Mouse (Mus musculus): ENCODE results near the gene Ndufs4. TPM values are rescaled to one million over a fixed set of nuclear protein-coding genes. Genes with fewer than 3 reads are reported as not detected.
A peak's percentile ranks its signal among the peaks of the same experiment; 100 is the strongest.

Ndufs4 gene
- polyA plus RNA-seq (2012; rRNA removed) = 11.2 and 14.2 TPM in 2 replicates

DNA sequence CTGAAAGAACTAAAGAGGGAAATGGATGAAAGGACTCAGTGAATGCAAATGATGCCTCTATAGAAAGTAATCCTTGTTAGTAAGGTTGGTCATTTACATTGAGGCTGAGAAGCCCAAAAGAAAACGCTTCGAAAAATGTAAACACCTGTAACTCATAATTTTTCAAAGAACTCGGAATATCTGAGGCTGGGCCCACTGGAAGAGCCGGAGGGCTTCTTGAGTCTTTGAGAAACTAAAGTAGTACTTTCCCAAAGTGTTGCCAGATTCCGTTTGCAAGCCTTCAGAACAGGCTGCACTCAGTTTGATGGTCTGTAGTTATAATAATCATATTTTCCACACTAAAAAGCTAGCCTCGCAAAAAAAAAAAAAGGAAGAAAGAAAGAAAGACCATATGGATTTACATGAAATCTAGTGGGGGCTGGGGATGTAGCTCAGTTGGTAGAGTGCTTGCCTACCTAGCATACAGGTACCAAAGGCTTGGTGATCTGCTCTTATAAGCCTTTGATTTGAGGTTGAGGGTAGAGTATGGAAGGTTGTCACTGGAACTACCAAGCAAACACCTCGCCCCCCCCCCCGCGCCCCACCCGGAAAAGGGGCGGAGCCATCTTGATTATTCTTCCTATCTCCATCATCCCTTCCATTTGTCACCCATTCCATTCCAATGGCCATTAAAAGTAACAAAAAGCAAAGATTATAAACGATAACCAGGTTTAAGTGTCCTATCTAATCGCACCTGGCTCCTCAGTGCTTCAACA is at the start of gene Ndufs4:
TSS of gene Ndufs4 (minus strand) at position 48 of the 755 bp plus-strand sequence.
- Histone ChIP-seq H3K36me3 (ENCODE audit: control insufficient read depth, insufficient read depth, low read length) (no peaks in the 10 kb centered on the region), H3K4me1 (ENCODE audit: control insufficient read depth, insufficient read depth, insufficient read length) (no peaks in the 10 kb centered on the region), H3K27ac (ENCODE audit: insufficient read depth, low read length) (peak within 1 kb of the TSS; percentile 61; the same call in 1 of the 2 replicates), H3K4me3 (ENCODE audit: extremely low read depth, insufficient read depth, insufficient read length) (peak within 1 kb of the TSS; percentile 96), H3K27me3 (ENCODE audit: control insufficient read depth, insufficient read depth, low read length) (peaks cover 2% of the 10 kb centered on the region; the same call in 1 of the 2 replicates)
- no peak for DNase-seq (ENCODE audit: low read depth in 1 of 2, low spot score in 2 of 2)
- 49% methylated on average over 13 of the region's 13 CpGs for WGBS
- no peak for TF ChIP-seq CTCF (IDR thresholded peaks at IDR 0.05; ENCODE audit: extremely low read depth, insufficient read depth, insufficient read length, insufficient replicate concordance)
- no peak for TF ChIP-seq POLR2A (IDR thresholded peaks at IDR 0.05; ENCODE audit: low read depth, low read length)

DNA sequence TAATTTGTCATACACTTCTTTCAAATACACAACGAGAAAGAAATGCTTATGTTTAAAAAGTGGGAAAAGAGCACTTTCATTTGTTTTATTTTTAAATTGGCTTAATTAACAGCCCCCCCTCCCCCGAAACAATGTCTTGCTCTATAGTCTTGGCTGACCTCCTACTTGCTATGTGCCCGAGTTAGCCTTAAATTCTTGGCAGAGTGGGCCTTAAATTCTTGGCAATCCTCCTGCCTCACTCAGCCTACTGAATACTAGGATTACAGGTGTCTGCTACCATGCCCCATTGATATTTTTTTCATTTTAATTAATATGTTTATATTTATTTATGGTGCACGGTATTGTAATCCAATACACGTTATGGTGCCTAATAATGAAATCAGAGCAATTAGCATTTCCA is 44.4 kb upstream of the Ndufs4 start:
- Histone ChIP-seq H3K4me1 (ENCODE audit: control insufficient read depth, insufficient read depth, insufficient read length) (no peaks in the 10 kb centered on the region), H3K27me3 (ENCODE audit: control insufficient read depth, insufficient read depth, low read length) (no peaks in the 10 kb centered on the region), H3K27ac (ENCODE audit: insufficient read depth, low read length) (no peak overlapping the region), H3K36me3 (ENCODE audit: control insufficient read depth, insufficient read depth, low read length) (no peaks in the 10 kb centered on the region), H3K4me3 (ENCODE audit: extremely low read depth, insufficient read depth, insufficient read length) (no peak overlapping the region)
- 87% methylated on average over 5 of the region's 5 CpGs for WGBS
- TF ChIP-seq CTCF (IDR thresholded peaks at IDR 0.05; ENCODE audit: extremely low read depth, insufficient read depth, insufficient read length, insufficient replicate concordance) = no peak
- DNase-seq (ENCODE audit: low read depth in 1 of 2, low spot score in 2 of 2) = no peak

DNA sequence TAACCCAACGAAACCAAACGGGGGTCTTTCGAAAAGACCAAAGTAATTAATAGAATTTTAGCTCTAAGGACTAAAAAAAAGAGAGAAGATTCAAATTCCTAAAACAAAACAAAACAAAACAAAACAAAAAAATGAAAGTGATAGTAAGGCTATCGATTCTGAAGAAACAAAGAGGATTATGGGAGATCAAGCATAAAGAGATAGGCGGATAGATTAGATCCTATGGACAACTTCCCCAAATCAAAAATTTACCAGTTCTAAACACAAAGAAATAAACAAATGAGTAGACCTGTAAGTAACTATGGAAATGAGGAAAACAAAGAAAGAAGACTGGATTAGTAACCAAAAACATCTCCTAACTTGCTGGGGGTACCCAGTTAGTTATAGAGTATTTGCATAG is 37.2 kb upstream of the Ndufs4 start:
- no peak overlapping the region for H3K4me3 ChIP-seq (ENCODE audit: extremely low read depth, insufficient read depth, insufficient read length)
- TF ChIP-seq POLR2A (IDR thresholded peaks at IDR 0.05; ENCODE audit: low read depth, low read length) (no peak), CTCF (IDR thresholded peaks at IDR 0.05; ENCODE audit: extremely low read depth, insufficient read depth, insufficient read length, insufficient replicate concordance) (no peak)
- H3K27ac ChIP-seq (ENCODE audit: insufficient read depth, low read length) = no peak overlapping the region
- no peaks in the 10 kb centered on the region for H3K27me3 ChIP-seq (ENCODE audit: control insufficient read depth, insufficient read depth, low read length)
- H3K4me1 ChIP-seq (ENCODE audit: control insufficient read depth, insufficient read depth, insufficient read length) = no peaks in the 10 kb centered on the region
- no peaks in the 10 kb centered on the region for H3K36me3 ChIP-seq (ENCODE audit: control insufficient read depth, insufficient read depth, low read length)
- no peak for DNase-seq (ENCODE audit: low read depth in 1 of 2, low spot score in 2 of 2)
- 95% methylated on average over 5 of the region's 5 CpGs for WGBS

DNA sequence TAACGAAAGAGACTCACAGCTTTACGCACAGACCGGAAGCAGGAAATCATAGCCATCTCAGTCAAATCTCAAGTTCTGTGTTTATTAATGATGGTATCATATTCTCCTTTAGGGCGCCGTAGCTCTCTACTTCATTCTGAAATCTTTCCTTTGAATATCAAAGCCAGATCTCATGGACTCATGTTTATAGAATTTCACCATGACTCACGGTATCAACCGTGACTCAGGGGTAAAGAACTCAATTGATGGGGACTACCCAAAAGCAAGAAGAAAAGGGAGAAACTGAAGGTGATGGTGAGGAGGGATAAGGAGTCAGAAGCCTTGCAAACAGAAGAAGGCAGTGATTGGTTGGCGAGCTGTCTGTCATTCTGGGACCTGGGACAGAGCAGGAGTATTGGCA is 32.2 kb upstream of the Ndufs4 start:
- Histone ChIP-seq H3K27ac (ENCODE audit: insufficient read depth, low read length) (no peak overlapping the region), H3K4me3 (ENCODE audit: extremely low read depth, insufficient read depth, insufficient read length) (no peak overlapping the region), H3K36me3 (ENCODE audit: control insufficient read depth, insufficient read depth, low read length) (no peaks in the 10 kb centered on the region), H3K27me3 (ENCODE audit: control insufficient read depth, insufficient read depth, low read length) (no peaks in the 10 kb centered on the region), H3K4me1 (ENCODE audit: control insufficient read depth, insufficient read depth, insufficient read length) (no peaks in the 10 kb centered on the region)
- DNase-seq (ENCODE audit: low read depth in 1 of 2, low spot score in 2 of 2) = no peak
- WGBS = 73% methylated on average over 8 of the region's 8 CpGs
- TF ChIP-seq CTCF (IDR thresholded peaks at IDR 0.05; ENCODE audit: extremely low read depth, insufficient read depth, insufficient read length, insufficient replicate concordance) (no peak), POLR2A (IDR thresholded peaks at IDR 0.05; ENCODE audit: low read depth, low read length) (no peak)

DNA sequence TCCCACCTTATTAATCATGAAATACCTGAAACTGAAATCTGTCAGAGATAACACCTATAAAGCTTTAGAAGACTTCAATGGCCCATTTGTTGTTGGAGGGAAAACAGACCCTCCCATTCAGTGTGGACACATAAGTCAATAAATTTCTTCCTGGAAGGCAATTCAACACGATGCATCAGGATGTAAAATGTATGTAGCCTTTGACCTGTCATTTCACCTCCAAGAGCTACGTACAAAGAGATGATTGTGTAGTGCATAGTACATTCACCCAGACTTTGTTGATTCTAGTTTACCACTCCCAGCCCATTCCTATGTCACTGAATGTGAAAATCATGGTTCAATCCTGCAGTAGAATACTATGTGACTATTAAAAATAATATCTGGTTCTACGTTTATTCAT is 31.3 kb upstream of the Ndufs4 start:
- 84% methylated on average over 3 of the region's 3 CpGs for WGBS
- H3K4me1 ChIP-seq (ENCODE audit: control insufficient read depth, insufficient read depth, insufficient read length) = no peaks in the 10 kb centered on the region

DNA sequence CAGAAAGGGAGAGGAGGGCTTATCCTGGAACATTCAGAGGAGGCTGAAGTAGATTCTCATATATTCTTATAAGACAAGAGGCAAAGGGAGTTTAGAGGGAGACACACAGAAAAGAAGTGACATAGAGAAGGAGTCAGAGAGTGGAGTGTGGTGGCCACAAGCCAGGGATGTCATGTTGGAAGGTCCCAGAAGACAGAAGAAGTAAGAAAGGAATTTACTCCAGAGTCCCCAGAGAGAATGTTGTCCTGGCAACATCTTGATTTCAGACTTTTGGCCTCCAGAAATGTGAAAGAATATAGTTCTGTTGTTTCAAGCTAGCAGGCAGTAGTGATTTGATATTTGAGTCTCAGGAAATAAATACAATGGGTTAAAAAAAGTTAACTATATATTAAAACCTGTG is 24.3 kb upstream of the Ndufs4 start:
- DNase-seq (ENCODE audit: low read depth in 1 of 2, low spot score in 2 of 2) = no peak
- no peak overlapping the region for H3K4me3 ChIP-seq (ENCODE audit: extremely low read depth, insufficient read depth, insufficient read length)
- no peaks in the 10 kb centered on the region for H3K4me1 ChIP-seq (ENCODE audit: control insufficient read depth, insufficient read depth, insufficient read length)
- H3K36me3 ChIP-seq (ENCODE audit: control insufficient read depth, insufficient read depth, low read length) = no peaks in the 10 kb centered on the region
- TF ChIP-seq POLR2A (IDR thresholded peaks at IDR 0.05; ENCODE audit: low read depth, low read length) (no peak), CTCF (IDR thresholded peaks at IDR 0.05; ENCODE audit: extremely low read depth, insufficient read depth, insufficient read length, insufficient replicate concordance) (no peak)
- H3K27me3 ChIP-seq (ENCODE audit: control insufficient read depth, insufficient read depth, low read length) = no peaks in the 10 kb centered on the region
- no peak overlapping the region for H3K27ac ChIP-seq (ENCODE audit: insufficient read depth, low read length)

More for the DNA sequence above, 31.3 kb upstream of the Ndufs4 start:
- TF ChIP-seq CTCF (IDR thresholded peaks at IDR 0.05; ENCODE audit: extremely low read depth, insufficient read depth, insufficient read length, insufficient replicate concordance) (no peak), POLR2A (IDR thresholded peaks at IDR 0.05; ENCODE audit: low read depth, low read length) (no peak)
- Histone ChIP-seq H3K36me3 (ENCODE audit: control insufficient read depth, insufficient read depth, low read length) (no peaks in the 10 kb centered on the region), H3K27me3 (ENCODE audit: control insufficient read depth, insufficient read depth, low read length) (no peaks in the 10 kb centered on the region), H3K4me3 (ENCODE audit: extremely low read depth, insufficient read depth, insufficient read length) (no peak overlapping the region), H3K27ac (ENCODE audit: insufficient read depth, low read length) (no peak overlapping the region)
- DNase-seq (ENCODE audit: low read depth in 1 of 2, low spot score in 2 of 2) = no peak

DNA sequence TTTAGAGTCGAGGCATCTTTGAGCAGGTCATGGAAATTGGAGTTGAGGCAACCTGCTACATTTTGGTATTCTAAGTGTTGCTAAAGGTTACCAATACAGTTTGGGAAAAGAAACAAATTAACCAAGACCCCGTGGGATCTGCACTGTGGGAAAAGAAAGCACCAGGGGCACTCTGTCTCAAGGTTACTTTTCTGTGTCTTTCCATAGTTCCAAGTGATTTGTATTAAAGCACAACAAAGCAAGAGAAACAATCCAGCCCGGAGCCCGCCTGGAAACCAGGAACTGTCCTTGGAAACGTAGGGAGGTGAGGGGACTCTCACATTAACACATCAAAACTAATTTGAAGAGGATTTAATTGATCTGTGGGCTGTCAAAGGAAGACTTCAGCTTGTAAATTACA is 18.8 kb upstream of the Ndufs4 start:
- Histone ChIP-seq H3K4me1 (ENCODE audit: control insufficient read depth, insufficient read depth, insufficient read length) (no peaks in the 10 kb centered on the region), H3K27me3 (ENCODE audit: control insufficient read depth, insufficient read depth, low read length) (no peaks in the 10 kb centered on the region), H3K36me3 (ENCODE audit: control insufficient read depth, insufficient read depth, low read length) (no peaks in the 10 kb centered on the region), H3K27ac (ENCODE audit: insufficient read depth, low read length) (no peak overlapping the region), H3K4me3 (ENCODE audit: extremely low read depth, insufficient read depth, insufficient read length) (no peak overlapping the region)
- DNase-seq (ENCODE audit: low read depth in 1 of 2, low spot score in 2 of 2) = no peak
- TF ChIP-seq CTCF (IDR thresholded peaks at IDR 0.05; ENCODE audit: extremely low read depth, insufficient read depth, insufficient read length, insufficient replicate concordance) (no peak), POLR2A (IDR thresholded peaks at IDR 0.05; ENCODE audit: low read depth, low read length) (no peak)
- WGBS = 52% methylated on average over 5 of the region's 5 CpGs
